Comparison of ENCODE assay signal across 8 mouse cellular contexts in genomic region chr8:44935741-44936140, GRCm38 (mm10). TPM values are rescaled to one million over a fixed set of nuclear protein-coding genes. Genes with fewer than 3 reads are reported as not detected.
DNase-seq lines count a peak whose midpoint lies in the region; ATAC-seq and TF ChIP-seq lines count a peak whose summit lies in the region.

No protein-coding gene starts in this region.

- no peaks in the 10 kb centered on the region for H3K36me3 ChIP-seq in embryonic facial prominence, embryonic 15.5 days
- H3K36me3 ChIP-seq in heart, embryonic 10.5 days = no peaks in the 10 kb centered on the region
- H3K36me3 ChIP-seq in kidney, embryonic 14.5 days (ENCODE audit: control insufficient read depth, insufficient read depth, low read length) = no peaks in the 10 kb centered on the region
- 0 out of 2 replicates have a peak, but pooled peaks cover under 1% of the 10 kb centered on the region for H3K36me3 ChIP-seq in limb, embryonic 12.5 days
- H3K36me3 ChIP-seq in midbrain, embryonic 15.5 days (replicated peaks) = no peaks in the 10 kb centered on the region
- no peaks in the 10 kb centered on the region for H3K36me3 ChIP-seq in testis, adult 2 months (ENCODE audit: control insufficient read depth, insufficient read depth, low read length)

- no peaks in the 10 kb centered on the region for H3K27me3 ChIP-seq in embryonic facial prominence, embryonic 15.5 days
- no peaks in the 10 kb centered on the region for H3K27me3 ChIP-seq in heart, embryonic 10.5 days (ENCODE audit: insufficient read depth, poor library complexity, severe bottlenecking)
- H3K27me3 ChIP-seq in kidney, embryonic 14.5 days (ENCODE audit: control insufficient read depth, insufficient read depth, low read length) = no peaks in the 10 kb centered on the region; the same call in 1 of the 2 replicates
- peaks cover 7% of the 10 kb centered on the region for H3K27me3 ChIP-seq in limb, embryonic 12.5 days
- H3K27me3 ChIP-seq in midbrain, embryonic 15.5 days (replicated peaks) = no peaks in the 10 kb centered on the region
- H3K27me3 ChIP-seq in testis, adult 2 months (ENCODE audit: control insufficient read depth, insufficient read depth, low read length) = no peaks in the 10 kb centered on the region

- peak overlapping the region; percentile 59 for H3K9ac ChIP-seq in embryonic facial prominence, embryonic 15.5 days
- H3K9ac ChIP-seq in kidney, embryonic 14.5 days (ENCODE audit: low read depth, low read length) = peak overlapping the region; percentile 71
- peak overlapping the region; percentile 75 for H3K9ac ChIP-seq in limb, embryonic 12.5 days (replicated peaks)
- H3K9ac ChIP-seq in midbrain, embryonic 15.5 days = peak overlapping the region; percentile 73

- peak; percentile 78 for ATAC-seq in embryonic facial prominence, embryonic 15.5 days (ENCODE audit: insufficient number of reproducible peaks, low FRiP score, low TSS enrichment, low read depth)
- peak; percentile 77 for ATAC-seq in kidney, embryonic 14.5 days (ENCODE audit: low FRiP score, low TSS enrichment)
- ATAC-seq in limb, embryonic 12.5 days (ENCODE audit: insufficient number of reproducible peaks, insufficient read depth, low FRiP score, low TSS enrichment, low read depth) = peak; percentile 54; the same call in 1 of the 2 replicates
- ATAC-seq in midbrain, embryonic 15.5 days (replicated peaks) = peak; percentile 80

- under 1% methylated on average over 24 of the region's 24 CpGs for WGBS in embryonic facial prominence, embryonic 15.5 days
- under 1% methylated on average over 24 of the region's 24 CpGs for WGBS in heart, embryonic 10.5 days
- WGBS in kidney, embryonic 14.5 days = under 1% methylated on average over 24 of the region's 24 CpGs
- WGBS in limb, embryonic 12.5 days = under 1% methylated on average over 24 of the region's 24 CpGs
- WGBS in midbrain, embryonic 15.5 days = under 1% methylated on average over 24 of the region's 24 CpGs

- H3K9me3 ChIP-seq in embryonic facial prominence, embryonic 15.5 days (replicated peaks) = no peaks in the 10 kb centered on the region
- H3K9me3 ChIP-seq in heart, embryonic 10.5 days = no peaks in the 10 kb centered on the region
- no peaks in the 10 kb centered on the region for H3K9me3 ChIP-seq in kidney, embryonic 14.5 days (ENCODE audit: control insufficient read depth, low read length)
- H3K9me3 ChIP-seq in limb, embryonic 12.5 days = no peaks in the 10 kb centered on the region
- no peaks in the 10 kb centered on the region for H3K9me3 ChIP-seq in midbrain, embryonic 15.5 days

- DNase-seq in thymus, postnatal 0 days (ENCODE audit: low spot score) = peak; percentile 2
- DNase-seq in thymus, postnatal 36 days = no peak
- peak; percentile 92 for DNase-seq in heart, embryonic 10.5 days (ENCODE audit: low spot score)

- TF ChIP-seq POLR2A in testis, adult 2 months (IDR thresholded peaks at IDR 0.05; ENCODE audit: control insufficient read depth, low read depth, low read length) = no peak

- peak overlapping the region; percentile 96 for H3K27ac ChIP-seq in embryonic facial prominence, embryonic 15.5 days (replicated peaks)
- peak overlapping the region; percentile 97 for H3K27ac ChIP-seq in heart, embryonic 10.5 days
- H3K27ac ChIP-seq in kidney, embryonic 14.5 days (ENCODE audit: low read depth, low read length) = peak overlapping the region; percentile 91
- H3K27ac ChIP-seq in limb, embryonic 12.5 days = peak overlapping the region; percentile 94
- peak overlapping the region; percentile 86 for H3K27ac ChIP-seq in midbrain, embryonic 15.5 days
- 0 out of 2 replicates have a peak overlapping the region, but pooled peaks have one; percentile 56 for H3K27ac ChIP-seq in testis, adult 2 months (ENCODE audit: control insufficient read depth, insufficient read depth, low read depth, low read length)

- H3K4me2 ChIP-seq in embryonic facial prominence, embryonic 15.5 days (replicated peaks) = peak overlapping the region; percentile 74
- peak overlapping the region; percentile 80 for H3K4me2 ChIP-seq in kidney, embryonic 14.5 days (replicated peaks; ENCODE audit: low read depth, low read length)
- H3K4me2 ChIP-seq in limb, embryonic 12.5 days = peak overlapping the region; percentile 70
- H3K4me2 ChIP-seq in midbrain, embryonic 15.5 days = peak overlapping the region; percentile 94

- H3K4me1 ChIP-seq in embryonic facial prominence, embryonic 15.5 days = peaks cover 7% of the 10 kb centered on the region; the same call in 1 of the 2 replicates
- H3K4me1 ChIP-seq in heart, embryonic 10.5 days = peaks cover 10% of the 10 kb centered on the region
- peaks cover 12% of the 10 kb centered on the region for H3K4me1 ChIP-seq in kidney, embryonic 14.5 days (ENCODE audit: control insufficient read depth, insufficient read depth, low read length)
- H3K4me1 ChIP-seq in limb, embryonic 12.5 days (replicated peaks) = peaks cover 7% of the 10 kb centered on the region
- peaks cover 3% of the 10 kb centered on the region; the same call in 1 of the 2 replicates for H3K4me1 ChIP-seq in midbrain, embryonic 15.5 days
- peaks cover 7% of the 10 kb centered on the region for H3K4me1 ChIP-seq in testis, adult 2 months (ENCODE audit: control insufficient read depth, insufficient read depth, low read length)

- peak; percentile 60; the same call in 1 of the 2 replicates for TF ChIP-seq CTCF in testis, adult 2 months (IDR thresholded peaks at IDR 0.05; ENCODE audit: control insufficient read depth, insufficient read depth, insufficient replicate concordance, low read depth, low read length)

- H3K4me3 ChIP-seq in embryonic facial prominence, embryonic 15.5 days (replicated peaks) = peak overlapping the region; percentile 89
- H3K4me3 ChIP-seq in heart, embryonic 10.5 days = peak overlapping the region; percentile 80
- H3K4me3 ChIP-seq in kidney, embryonic 14.5 days (ENCODE audit: low read length) = peak overlapping the region; percentile 81
- H3K4me3 ChIP-seq in limb, embryonic 12.5 days (replicated peaks) = peak overlapping the region; percentile 78
- peak overlapping the region; percentile 93 for H3K4me3 ChIP-seq in midbrain, embryonic 15.5 days
- peak overlapping the region; percentile 86 for H3K4me3 ChIP-seq in testis, adult 2 months (ENCODE audit: control insufficient read depth, low read depth, low read length)

RNA-seq across cellular contexts. Expression of gene Fat1, which starts 0.5 kb away (rescaled TPM):
- polyA plus RNA-seq in thymus, postnatal 0 days (2015; fragmentation: Nextera tagmentation; extraction: Ambion mirVana) = 2.3 TPM in 2 replicates
- 24.2 and 24.8 TPM in 2 replicates for polyA plus RNA-seq in embryonic facial prominence, embryonic 15.5 days (2015; fragmentation: Nextera tagmentation; extraction: Ambion mirVana)
- polyA plus RNA-seq in heart, embryonic 10.5 days (2016; fragmentation: Nextera tagmentation; extraction: Ambion mirVana) = 16.2 and 18.0 TPM in 2 replicates
- polyA plus RNA-seq in kidney, embryonic 14.5 days (2014; fragmentation: Nextera tagmentation; extraction: Ambion mirVana) = 22.2 and 39.7 TPM in 2 replicates
- polyA plus RNA-seq in limb, embryonic 12.5 days (2016; fragmentation: Nextera tagmentation; extraction: Ambion mirVana) = 23.7 and 24.1 TPM in 2 replicates
- 11.8 and 14.0 TPM in 2 replicates for polyA plus RNA-seq in midbrain, embryonic 15.5 days (2015; fragmentation: Nextera tagmentation; extraction: Ambion mirVana)
- polyA plus RNA-seq in testis, adult 2 months (2012; rRNA removed) = 9.1 and 10.4 TPM in 2 replicates

Comparison
In these comparisons a context has a peak if more than half of its experiments do, and no peak if none do; other contexts are left out.
1. DNase-seq: peak in thymus, postnatal 0 days (single experiment) and heart, embryonic 10.5 days (single experiment); none in thymus, postnatal 36 days (0 of 2).
2. Peak in every context shown above with its lines, with median percentiles within 50 percentile points of each other: ATAC-seq, H3K27ac ChIP-seq, H3K4me2 ChIP-seq, H3K4me3 ChIP-seq and H3K9ac ChIP-seq.